26 mouse cellular contexts compared by ENCODE assay signal in the genomic region with DNA sequence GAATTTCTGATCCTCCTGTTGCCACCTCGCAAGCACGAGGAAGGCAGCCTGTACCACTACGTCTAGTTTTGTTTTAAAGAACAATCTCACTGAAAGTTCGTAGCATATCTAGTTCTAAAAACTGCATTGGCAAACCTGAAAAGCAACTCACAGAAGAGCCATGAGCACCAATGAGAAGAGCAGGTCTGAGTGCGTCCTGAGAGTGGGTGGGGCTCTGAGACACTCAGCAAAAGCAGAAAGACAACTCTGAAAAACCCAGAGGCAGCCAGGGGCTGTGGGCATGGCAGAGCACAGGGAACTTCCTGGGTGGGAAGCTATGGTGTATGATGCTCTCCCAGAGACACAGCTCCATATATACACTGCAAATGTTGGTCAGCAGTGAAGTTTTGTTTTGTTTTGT. TPM values are rescaled to one million over a fixed set of nuclear protein-coding genes. Genes with fewer than 3 reads are reported as not detected.
DNase-seq lines count a peak whose midpoint lies in the region; ATAC-seq and TF ChIP-seq lines count a peak whose summit lies in the region.
"Had no signal": no experiment of that assay in that cellular context is flagged by ENCODE, and none has a peak within 500 bp of the region (broad histone marks: within the 10 kb centered on the region; RNA-seq: fewer than 3 reads in every experiment).

No protein-coding gene starts in this region.

- no peaks in the 10 kb centered on the region for H3K27me3 ChIP-seq in embryonic facial prominence, embryonic 14.5 days (replicated peaks; ENCODE audit: control insufficient read depth, insufficient read depth, low read length)
- H3K27me3 ChIP-seq in embryonic facial prominence, embryonic 10.5 days (replicated peaks; ENCODE audit: low read depth, poor library complexity, severe bottlenecking), result no peaks in the 10 kb centered on the region
- no peaks in the 10 kb centered on the region for H3K27me3 ChIP-seq in limb, embryonic 15.5 days
- H3K27me3 ChIP-seq in limb, embryonic 10.5 days (ENCODE audit: low read depth, poor library complexity, severe bottlenecking), result no peaks in the 10 kb centered on the region
- H3K27me3 ChIP-seq in stomach, postnatal 0 days (ENCODE audit: control insufficient read depth, insufficient read depth, low read length), result no peaks in the 10 kb centered on the region
- H3K27me3 ChIP-seq: embryonic facial prominence, embryonic 15.5 days; heart, embryonic 15.5 days had no signal

- no peaks in the 10 kb centered on the region for H3K9me3 ChIP-seq in embryonic facial prominence, embryonic 14.5 days (ENCODE audit: control insufficient read depth, low read length)
- no peaks in the 10 kb centered on the region for H3K9me3 ChIP-seq in embryonic facial prominence, embryonic 10.5 days
- H3K9me3 ChIP-seq in limb, embryonic 15.5 days, result no peaks in the 10 kb centered on the region
- H3K9me3 ChIP-seq in limb, embryonic 10.5 days (replicated peaks), result no peaks in the 10 kb centered on the region
- H3K9me3 ChIP-seq in stomach, postnatal 0 days (ENCODE audit: control insufficient read depth, low read length), result no peaks in the 10 kb centered on the region
- H3K9me3 ChIP-seq: embryonic facial prominence, embryonic 15.5 days; heart, embryonic 15.5 days had no signal

- no peak overlapping the region for H3K9ac ChIP-seq in embryonic facial prominence, embryonic 14.5 days (ENCODE audit: low read depth, low read length)
- H3K9ac ChIP-seq in limb, embryonic 15.5 days, result no peak overlapping the region
- H3K9ac ChIP-seq in stomach, postnatal 0 days (ENCODE audit: low read length), result no peak overlapping the region
- H3K9ac ChIP-seq: embryonic facial prominence, embryonic 15.5 days; forebrain, postnatal 0 days; heart, embryonic 15.5 days; hindbrain, embryonic 14.5 days had no signal

- no peak overlapping the region for H3K27ac ChIP-seq in embryonic facial prominence, embryonic 14.5 days (replicated peaks; ENCODE audit: low read depth, low read length)
- H3K27ac ChIP-seq in embryonic facial prominence, embryonic 10.5 days (replicated peaks), result no peak overlapping the region
- H3K27ac ChIP-seq in limb, embryonic 15.5 days, result peak overlapping the region; percentile 14; the same call in 1 of the 2 replicates
- no peak overlapping the region for H3K27ac ChIP-seq in limb, embryonic 10.5 days
- H3K27ac ChIP-seq in stomach, postnatal 0 days (replicated peaks), result 0 out of 2 replicates have a peak overlapping the region, but pooled peaks have one; percentile 5
- H3K27ac ChIP-seq: embryonic facial prominence, embryonic 15.5 days; heart, embryonic 15.5 days; hindbrain, embryonic 14.5 days had no signal

- no peak for TF ChIP-seq CTCF in stomach, postnatal 0 days (IDR thresholded peaks at IDR 0.05; ENCODE audit: low read depth)

- H3K36me3 ChIP-seq in embryonic facial prominence, embryonic 14.5 days (ENCODE audit: control insufficient read depth, insufficient read depth, low read length), result peaks cover 23% of the 10 kb centered on the region
- peaks cover 72% of the 10 kb centered on the region for H3K36me3 ChIP-seq in embryonic facial prominence, embryonic 10.5 days (replicated peaks)
- H3K36me3 ChIP-seq in limb, embryonic 15.5 days, result peaks cover 14% of the 10 kb centered on the region
- H3K36me3 ChIP-seq in limb, embryonic 10.5 days, result peaks cover 60% of the 10 kb centered on the region
- H3K36me3 ChIP-seq in stomach, postnatal 0 days (ENCODE audit: control insufficient read depth, insufficient read depth, low read length), result no peaks in the 10 kb centered on the region
- H3K36me3 ChIP-seq: heart, embryonic 15.5 days had no signal

- H3K4me1 ChIP-seq in embryonic facial prominence, embryonic 14.5 days (ENCODE audit: control insufficient read depth, insufficient read depth, low read length), result no peaks in the 10 kb centered on the region
- no peaks in the 10 kb centered on the region for H3K4me1 ChIP-seq in embryonic facial prominence, embryonic 10.5 days
- H3K4me1 ChIP-seq in limb, embryonic 15.5 days, result no peaks in the 10 kb centered on the region
- 0 out of 2 replicates have a peak, but pooled peaks cover 2% of the 10 kb centered on the region for H3K4me1 ChIP-seq in limb, embryonic 10.5 days
- no peaks in the 10 kb centered on the region for H3K4me1 ChIP-seq in stomach, postnatal 0 days (replicated peaks; ENCODE audit: control insufficient read depth, insufficient read depth)
- H3K4me1 ChIP-seq: embryonic facial prominence, embryonic 15.5 days had no signal

- H3K4me3 ChIP-seq in embryonic facial prominence, embryonic 14.5 days (ENCODE audit: low read depth, low read length), result no peak overlapping the region
- H3K4me3 ChIP-seq in embryonic facial prominence, embryonic 10.5 days, result no peak overlapping the region
- H3K4me3 ChIP-seq in limb, embryonic 15.5 days, result no peak overlapping the region
- no peak overlapping the region for H3K4me3 ChIP-seq in limb, embryonic 10.5 days
- H3K4me3 ChIP-seq in stomach, postnatal 0 days (ENCODE audit: low read depth, low read length), result no peak overlapping the region
- H3K4me3 ChIP-seq: embryonic facial prominence, embryonic 15.5 days; gastrocnemius, adult 2 months; heart, embryonic 15.5 days had no signal

- DNase-seq in embryonic facial prominence, embryonic 14.5 days (ENCODE audit: low spot score), result peak; percentile 30
- no peak for DNase-seq in embryonic facial prominence, embryonic 10.5 days (ENCODE audit: low spot score)
- peak; percentile 51 for DNase-seq in kidney, adult 9 months
- DNase-seq in kidney, postnatal 14 days, result no peak
- no peak for DNase-seq in limb, embryonic 10.5 days (ENCODE audit: low spot score)
- DNase-seq in stomach, postnatal 0 days (ENCODE audit: low spot score), result no peak
- DNase-seq: adrenal gland, adult 8-10 months; adrenal gland, postnatal 25 days; cerebellum, adult 11-12 months; cerebellum, adult 8-10 months; cerebellum, postnatal 10 days; cerebellum, postnatal 36 days; embryo, embryonic 11 days; forebrain, postnatal 0 days; gastrocnemius, adult 2 months; gastrocnemius, postnatal 14 days; heart, adult 11 months; heart, postnatal 10 days; heart, postnatal 4 days had no signal

- no peak for ATAC-seq in embryonic facial prominence, embryonic 14.5 days (ENCODE audit: low read depth)
- ATAC-seq in limb, embryonic 15.5 days (ENCODE audit: insufficient number of reproducible peaks, low FRiP score, low TSS enrichment, low read depth), result no peak
- no peak for ATAC-seq in stomach, postnatal 0 days (ENCODE audit: low FRiP score, low TSS enrichment)
- ATAC-seq: activated CD4-positive, CD25-positive, alpha-beta regulatory T cell, adult 4 months; forebrain, embryonic 14.5 days; forebrain, postnatal 0 days had no signal

- WGBS in embryonic facial prominence, embryonic 14.5 days, result 84% methylated on average over 5 of the region's 5 CpGs
- WGBS in embryonic facial prominence, embryonic 10.5 days, result 93% methylated on average over 5 of the region's 5 CpGs
- WGBS in limb, embryonic 15.5 days, result 83% methylated on average over 5 of the region's 5 CpGs
- 95% methylated on average over 5 of the region's 5 CpGs for WGBS in limb, embryonic 10.5 days
- 70% methylated on average over 5 of the region's 5 CpGs for WGBS in stomach, postnatal 0 days

- no peak overlapping the region for H3K4me2 ChIP-seq in embryonic facial prominence, embryonic 14.5 days (ENCODE audit: low read depth, low read length)
- H3K4me2 ChIP-seq in limb, embryonic 15.5 days, result no peak overlapping the region
- no peak overlapping the region for H3K4me2 ChIP-seq in stomach, postnatal 0 days (replicated peaks; ENCODE audit: low read depth)
- H3K4me2 ChIP-seq: embryonic facial prominence, embryonic 15.5 days; heart, embryonic 11.5 days; heart, embryonic 15.5 days; hindbrain, embryonic 14.5 days had no signal

- no peak for TF ChIP-seq EP300 in stomach, postnatal 0 days (optimal IDR thresholded peaks at IDR 0.05)

RNA-seq across cellular contexts. Expression of a gene that starts 37.6 kb away (rescaled TPM):
- 25.2 and 25.8 TPM in 2 replicates for polyA plus RNA-seq in embryonic facial prominence, embryonic 14.5 days (2014; fragmentation: Nextera tagmentation; extraction: Ambion mirVana)
- polyA plus RNA-seq in embryonic facial prominence, embryonic 10.5 days (2016; fragmentation: Nextera tagmentation; extraction: Ambion mirVana), result 34.3 and 40.1 TPM in 2 replicates
- polyA plus RNA-seq in limb, embryonic 15.5 days (2015; fragmentation: Nextera tagmentation; extraction: Ambion mirVana), result 24.5 and 29.0 TPM in 2 replicates
- 38.7 and 38.9 TPM in 2 replicates for polyA plus RNA-seq in limb, embryonic 10.5 days (2016; fragmentation: Nextera tagmentation; extraction: Ambion mirVana)
- 12.5 and 13.7 TPM in 2 replicates for polyA plus RNA-seq in stomach, postnatal 0 days (2015; fragmentation: Nextera tagmentation; extraction: Ambion mirVana)

RNA-seq across cellular contexts. Expression of a gene that starts 46.2 kb away (rescaled TPM):
- polyA plus RNA-seq in embryonic facial prominence, embryonic 14.5 days (2014; fragmentation: Nextera tagmentation; extraction: Ambion mirVana), result 15.8 and 17.7 TPM in 2 replicates
- polyA plus RNA-seq in embryonic facial prominence, embryonic 10.5 days (2016; fragmentation: Nextera tagmentation; extraction: Ambion mirVana), result 24.5 and 25.3 TPM in 2 replicates
- 13.1 and 16.8 TPM in 2 replicates for polyA plus RNA-seq in limb, embryonic 15.5 days (2015; fragmentation: Nextera tagmentation; extraction: Ambion mirVana)
- polyA plus RNA-seq in limb, embryonic 10.5 days (2016; fragmentation: Nextera tagmentation; extraction: Ambion mirVana), result 20.9 and 22.1 TPM in 2 replicates
- 4.5 and 5.1 TPM in 2 replicates for polyA plus RNA-seq in stomach, postnatal 0 days (2015; fragmentation: Nextera tagmentation; extraction: Ambion mirVana)

Comparison
In these comparisons a context has a peak if more than half of its experiments do, and no peak if none do; other contexts are left out.
1. DNase-seq: peak in embryonic facial prominence, embryonic 14.5 days (single experiment) and kidney, adult 9 months (single experiment); none in embryonic facial prominence, embryonic 10.5 days (single experiment), kidney, postnatal 14 days (single experiment), limb, embryonic 10.5 days (single experiment) and stomach, postnatal 0 days (single experiment).
2. H3K27ac ChIP-seq: peak in limb, embryonic 15.5 days (single experiment) and stomach, postnatal 0 days (single experiment); none in embryonic facial prominence, embryonic 14.5 days (single experiment), embryonic facial prominence, embryonic 10.5 days (single experiment) and limb, embryonic 10.5 days (single experiment).